Mouse (Mus musculus): ENCODE measurements around the gene Pcbp3. TPM values are rescaled to one million over a fixed set of nuclear protein-coding genes. Genes with fewer than 3 reads are reported as not detected.
"Not testable (repeated sequence)": the region's sequence is repeated elsewhere in the genome, so short reads cannot be mapped to it uniquely, and the experiment has no call there.

Gene Pcbp3
- polyA plus RNA-seq, 1 experiment from 2014 or later = 39.3 TPM

GRCm38 (mm10) chr10:76779225-76779624, 182.5 kb downstream of the Pcbp3 start:
- no peak overlapping the region for H3K4me2 ChIP-seq
- H3K9ac ChIP-seq = no peak overlapping the region
- H3K27ac ChIP-seq = no peak overlapping the region
- H3K9me3 ChIP-seq = no peaks in the 10 kb centered on the region
- no peaks in the 10 kb centered on the region for H3K4me1 ChIP-seq
- WGBS = 82% methylated on average over 5 of the region's 5 CpGs
- H3K27me3 ChIP-seq (replicated peaks) = no peaks in the 10 kb centered on the region
- ATAC-seq (ENCODE audit: insufficient read depth, low FRiP score, low read depth) = no peak
- no peaks in the 10 kb centered on the region for H3K36me3 ChIP-seq
- no peak overlapping the region for H3K4me3 ChIP-seq (replicated peaks)

DNA sequence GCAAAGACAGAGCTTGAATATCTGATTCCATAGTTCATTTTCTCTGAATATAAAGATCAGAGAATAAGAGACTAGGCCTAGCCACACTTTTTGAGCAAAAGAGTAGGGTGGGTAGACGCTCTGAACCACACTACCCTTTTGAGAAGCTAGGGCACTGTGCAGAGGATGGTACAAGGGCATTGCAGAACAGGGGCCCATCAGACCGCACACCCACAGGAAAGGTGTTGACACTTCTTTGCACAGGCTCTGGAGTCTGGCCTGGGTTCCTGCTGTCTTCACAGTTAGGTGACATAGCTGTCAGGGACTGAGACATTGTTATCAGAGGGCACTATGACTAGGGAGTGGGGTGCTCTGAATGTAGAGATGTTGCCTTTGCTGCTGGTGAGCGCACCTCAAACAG, 190.1 kb downstream of the Pcbp3 start:
- H3K27ac ChIP-seq = no peak overlapping the region
- H3K36me3 ChIP-seq = no peaks in the 10 kb centered on the region
- no peak overlapping the region for H3K4me3 ChIP-seq (replicated peaks)
- H3K4me1 ChIP-seq = no peaks in the 10 kb centered on the region
- ATAC-seq (ENCODE audit: insufficient read depth, low FRiP score, low read depth) = no peak
- H3K4me2 ChIP-seq = no peak overlapping the region
- WGBS = 88% methylated on average over 3 of the region's 3 CpGs
- H3K9ac ChIP-seq = no peak overlapping the region
- H3K9me3 ChIP-seq = no peaks in the 10 kb centered on the region
- H3K27me3 ChIP-seq (replicated peaks) = no peaks in the 10 kb centered on the region

DNA sequence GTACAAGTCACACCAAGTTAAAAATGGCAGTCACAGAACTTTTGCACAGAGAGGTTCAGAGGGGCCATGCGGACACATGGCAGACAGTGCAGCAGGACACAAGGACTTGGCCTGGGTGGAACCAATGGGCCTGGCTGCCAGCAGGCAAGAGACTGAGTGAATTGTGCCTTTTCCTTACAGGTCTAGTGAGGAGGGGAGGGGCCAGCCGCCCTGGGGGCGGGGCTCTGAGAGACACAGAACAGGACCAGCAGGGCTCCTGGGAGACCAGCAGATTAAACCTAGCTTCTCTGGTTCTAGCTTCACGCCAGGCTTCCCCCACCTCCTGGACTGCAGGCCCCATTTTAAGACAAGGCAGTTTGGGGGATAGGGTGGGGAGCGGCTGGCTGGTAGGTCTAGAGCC, 190.6 kb downstream of the Pcbp3 start:
- H3K27me3 ChIP-seq (replicated peaks) = no peaks in the 10 kb centered on the region
- no peaks in the 10 kb centered on the region for H3K9me3 ChIP-seq
- no peak overlapping the region for H3K27ac ChIP-seq
- 57% methylated on average over 5 of the region's 5 CpGs for WGBS
- H3K4me3 ChIP-seq (replicated peaks) = no peak overlapping the region
- no peaks in the 10 kb centered on the region for H3K4me1 ChIP-seq
- H3K9ac ChIP-seq = no peak overlapping the region
- ATAC-seq (ENCODE audit: insufficient read depth, low FRiP score, low read depth) = no peak
- H3K36me3 ChIP-seq = no peaks in the 10 kb centered on the region
- no peak overlapping the region for H3K4me2 ChIP-seq

DNA sequence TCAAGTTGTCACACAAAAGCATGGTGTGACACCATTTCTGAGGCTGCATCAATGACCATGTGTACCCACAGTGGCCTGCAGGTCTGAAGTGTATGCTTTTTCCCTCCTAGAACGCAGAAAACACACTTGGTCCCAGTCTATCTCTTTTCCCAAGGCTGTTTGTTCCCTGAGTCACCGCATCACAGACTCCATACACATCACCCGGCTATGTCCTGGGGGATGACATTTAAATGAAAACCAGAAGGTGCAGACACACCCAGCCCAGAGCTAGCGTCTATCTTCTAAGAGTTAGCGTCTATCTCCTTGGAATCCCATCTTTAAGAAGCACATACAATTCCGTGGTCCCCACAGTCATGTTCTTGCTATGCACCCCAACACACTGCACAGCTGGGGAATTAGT, 192.1 kb downstream of the Pcbp3 start:
- Histone ChIP-seq H3K9ac (no peak overlapping the region), H3K36me3 (no peaks in the 10 kb centered on the region), H3K4me2 (no peak overlapping the region), H3K27me3 (replicated peaks) (no peaks in the 10 kb centered on the region), H3K4me1 (no peaks in the 10 kb centered on the region), H3K27ac (no peak overlapping the region), H3K9me3 (no peaks in the 10 kb centered on the region), H3K4me3 (replicated peaks) (no peak overlapping the region)
- 88% methylated on average over 6 of the region's 6 CpGs for WGBS
- no peak for ATAC-seq (ENCODE audit: insufficient read depth, low FRiP score, low read depth)

- Histone ChIP-seq H3K9me3 (no peaks in the 10 kb centered on the region), H3K4me2 (no peak overlapping the region), H3K9ac (no peak overlapping the region), H3K4me3 (replicated peaks) (no peak overlapping the region), H3K4me1 (no peaks in the 10 kb centered on the region), H3K27me3 (replicated peaks) (no peaks in the 10 kb centered on the region), H3K27ac (no peak overlapping the region), H3K36me3 (no peaks in the 10 kb centered on the region)
- no peak for ATAC-seq (ENCODE audit: insufficient read depth, low FRiP score, low read depth)
- WGBS = 43% methylated on average over 1 of the region's 1 CpGs
These were observed 195.5 kb downstream of the Pcbp3 start for GRCm38 (mm10) chr10:76766196-76766595.

- no peak overlapping the region for H3K9ac ChIP-seq
- no peaks in the 10 kb centered on the region for H3K27me3 ChIP-seq (replicated peaks)
- no peak overlapping the region for H3K27ac ChIP-seq
- 88% methylated on average over 4 of the region's 4 CpGs for WGBS
- H3K36me3 ChIP-seq = no peaks in the 10 kb centered on the region
- no peaks in the 10 kb centered on the region for H3K9me3 ChIP-seq
- no peaks in the 10 kb centered on the region for H3K4me1 ChIP-seq
- H3K4me2 ChIP-seq = no peak overlapping the region
- ATAC-seq (ENCODE audit: insufficient read depth, low FRiP score, low read depth) = no peak
- no peak overlapping the region for H3K4me3 ChIP-seq (replicated peaks)
These were observed 196.8 kb downstream of the Pcbp3 start for GRCm38 (mm10) chr10:76764927-76765326.

GRCm38 (mm10) chr10:76763016-76763415, 198.7 kb downstream of the Pcbp3 start:
- Histone ChIP-seq H3K4me2 (no peak overlapping the region), H3K4me1 (no peaks in the 10 kb centered on the region), H3K4me3 (replicated peaks) (no peak overlapping the region), H3K9me3 (no peaks in the 10 kb centered on the region), H3K27ac (no peak overlapping the region), H3K27me3 (replicated peaks) (no peaks in the 10 kb centered on the region), H3K9ac (no peak overlapping the region), H3K36me3 (no peaks in the 10 kb centered on the region)
- ATAC-seq (ENCODE audit: insufficient read depth, low FRiP score, low read depth) = no peak
- 91% methylated on average over 12 of the region's 12 CpGs for WGBS

GRCm38 (mm10) chr10:76762411-76762810, 199.3 kb downstream of the Pcbp3 start:
- Histone ChIP-seq H3K27me3 (replicated peaks) (no peaks in the 10 kb centered on the region), H3K9ac (no peak overlapping the region), H3K27ac (no peak overlapping the region), H3K36me3 (no peaks in the 10 kb centered on the region), H3K9me3 (no peaks in the 10 kb centered on the region), H3K4me1 (no peaks in the 10 kb centered on the region), H3K4me2 (no peak overlapping the region), H3K4me3 (replicated peaks) (no peak overlapping the region)
- 82% methylated on average over 7 of the region's 7 CpGs for WGBS
- ATAC-seq (ENCODE audit: insufficient read depth, low FRiP score, low read depth) = no peak

GRCm38 (mm10) chr10:76759878-76760277, 201.8 kb downstream of the Pcbp3 start:
- H3K4me2 ChIP-seq = no peak overlapping the region
- ATAC-seq (ENCODE audit: insufficient read depth, low FRiP score, low read depth) = no peak
- no peak overlapping the region for H3K4me3 ChIP-seq (replicated peaks)
- H3K36me3 ChIP-seq = no peaks in the 10 kb centered on the region
- H3K27ac ChIP-seq = no peak overlapping the region
- H3K27me3 ChIP-seq (replicated peaks) = no peaks in the 10 kb centered on the region
- WGBS = 84% methylated on average over 5 of the region's 5 CpGs
- H3K9me3 ChIP-seq = no peaks in the 10 kb centered on the region
- no peak overlapping the region for H3K9ac ChIP-seq
- H3K4me1 ChIP-seq = no peaks in the 10 kb centered on the region

DNA sequence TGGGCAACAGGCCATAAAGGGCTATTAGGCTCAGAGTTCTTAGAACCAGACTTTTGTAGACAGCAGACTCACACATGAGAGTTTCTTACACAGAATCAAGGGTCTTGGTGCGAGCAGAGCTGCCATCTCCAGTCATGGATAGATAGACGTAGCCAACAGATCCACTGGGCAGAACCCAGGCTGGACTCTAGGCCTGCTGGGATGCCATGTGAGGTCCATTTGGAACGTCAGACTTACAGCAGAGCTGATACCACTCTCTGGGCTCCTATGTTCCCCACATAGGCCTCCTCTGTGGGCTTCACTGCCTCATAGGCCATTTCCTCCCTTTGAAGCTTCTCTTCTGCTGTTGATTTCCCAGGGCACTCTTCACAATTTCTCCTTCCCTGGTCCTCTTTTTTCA, 208.0 kb downstream of the Pcbp3 start:
- no peak for ATAC-seq (ENCODE audit: insufficient read depth, low FRiP score, low read depth)
- H3K36me3 ChIP-seq = no peaks in the 10 kb centered on the region
- H3K27me3 ChIP-seq (replicated peaks) = no peaks in the 10 kb centered on the region

DNA sequence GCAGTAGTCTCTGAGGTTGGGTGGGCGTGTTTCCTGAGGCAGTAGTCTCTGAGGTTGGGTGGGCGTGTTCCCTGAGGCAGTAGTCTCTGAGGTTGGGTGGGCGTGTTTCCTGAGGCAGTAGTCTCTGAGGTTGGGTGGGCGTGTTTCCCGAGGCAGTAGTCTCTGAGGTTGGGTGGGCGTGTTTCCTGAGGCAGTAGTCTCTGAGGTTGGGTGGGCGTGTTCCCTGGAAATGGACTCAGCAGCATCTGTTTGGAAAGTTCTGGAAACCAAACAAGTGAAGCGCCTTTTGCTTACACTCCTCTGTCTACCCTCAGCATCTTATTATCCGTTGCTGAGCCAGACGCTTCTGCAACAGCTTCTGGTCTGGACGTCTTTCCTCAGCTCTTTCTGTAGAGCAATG, 217.4 kb downstream of the Pcbp3 start:
- H3K36me3 ChIP-seq; ATAC-seq (ENCODE audit: insufficient read depth, low FRiP score, low read depth); H3K9ac ChIP-seq; H3K9me3 ChIP-seq; H3K4me3 ChIP-seq (replicated peaks); H3K27ac ChIP-seq; H3K4me2 ChIP-seq; H3K27me3 ChIP-seq (replicated peaks); H3K4me1 ChIP-seq: not testable (repeated sequence)
- 47% methylated on average over 11 of the region's 11 CpGs for WGBS

More for the DNA sequence above, 208.0 kb downstream of the Pcbp3 start:
- H3K4me3 ChIP-seq (replicated peaks) = no peak overlapping the region
- H3K9me3 ChIP-seq = no peaks in the 10 kb centered on the region
- no peak overlapping the region for H3K27ac ChIP-seq
- H3K4me2 ChIP-seq = no peak overlapping the region
- WGBS = 94% methylated on average over 3 of the region's 3 CpGs
- no peaks in the 10 kb centered on the region for H3K4me1 ChIP-seq
- H3K9ac ChIP-seq = no peak overlapping the region

- no peaks in the 10 kb centered on the region for H3K27me3 ChIP-seq (replicated peaks)
- H3K36me3 ChIP-seq = no peaks in the 10 kb centered on the region
- no peak for ATAC-seq (ENCODE audit: insufficient read depth, low FRiP score, low read depth)
- H3K4me3 ChIP-seq (replicated peaks) = no peak overlapping the region
- no peak overlapping the region for H3K27ac ChIP-seq
- peaks cover 18% of the 10 kb centered on the region for H3K4me1 ChIP-seq
- WGBS = 64% methylated on average over 8 of the region's 8 CpGs
- no peak overlapping the region for H3K9ac ChIP-seq
- H3K9me3 ChIP-seq = no peaks in the 10 kb centered on the region
- no peak overlapping the region for H3K4me2 ChIP-seq
These were observed 224.9 kb downstream of the Pcbp3 start for GRCm38 (mm10) chr10:76736764-76737163.

GRCm38 (mm10) chr10:76734979-76735378, 226.7 kb downstream of the Pcbp3 start:
- no peak for ATAC-seq (ENCODE audit: insufficient read depth, low FRiP score, low read depth)
- H3K4me3 ChIP-seq (replicated peaks) = no peak overlapping the region
- no peaks in the 10 kb centered on the region for H3K27me3 ChIP-seq (replicated peaks)
- no peaks in the 10 kb centered on the region for H3K9me3 ChIP-seq
- WGBS = 1% methylated on average over 4 of the region's 4 CpGs
- no peaks in the 10 kb centered on the region for H3K36me3 ChIP-seq
- H3K4me2 ChIP-seq = no peak overlapping the region
- H3K27ac ChIP-seq = no peak overlapping the region
- peaks cover 25% of the 10 kb centered on the region for H3K4me1 ChIP-seq
- no peak overlapping the region for H3K9ac ChIP-seq
